Mouse (Mus musculus): Measurements from ENCODE around the gene Actr1a. TPM values are rescaled to one million over a fixed set of nuclear protein-coding genes. Genes with fewer than 3 reads are reported as not detected.

Actr1a gene
- polyA plus RNA-seq, 1 experiment from 2014 or later, result 164 TPM

- Histone ChIP-seq H3K4me3 (peak overlapping the region; percentile 76), H3K4me1 (peaks cover 48% of the 10 kb centered on the region), H3K36me3 (replicated peaks) (peaks cover 28% of the 10 kb centered on the region), H3K27ac (replicated peaks) (peak overlapping the region; percentile 89), H3K27me3 (replicated peaks; ENCODE audit: low read depth, poor library complexity, severe bottlenecking) (peaks cover 80% of the 10 kb centered on the region), H3K9me3 (no peaks in the 10 kb centered on the region)
- 32% methylated on average over 14 of the region's 14 CpGs for WGBS
- DNase-seq (ENCODE audit: low spot score), result no peak
Observed at GRCm38 (mm10) chr19:46327531-46328064, 68.0 kb downstream of the Actr1a start.

MicroRNA genes within 50 kb of the gene (microRNA counts, 519-probe panel; counts per million panel counts)
- microRNA mmu-miR-146b, result 188 counts per million, percentile 57 among the panel's probes with 10 or more counts

Small RNA genes lying within 50 kb of the gene (microRNA-seq; reads per million reads assigned to microRNA genes)
- gene Mir146b, result 1.5 reads per million

Other genes with a start within 250 kb of the Actr1a start
- gene Pitx3, start 247.4 kb downstream of the Actr1a start, polyA plus RNA-seq (2016; fragmentation: Nextera tagmentation; extraction: Ambion mirVana), result 0.36 and 0.71 TPM in 2 replicates
- gene Gbf1, start 243.2 kb downstream of the Actr1a start, polyA plus RNA-seq (2016; fragmentation: Nextera tagmentation; extraction: Ambion mirVana), result 42.8 and 46.7 TPM in 2 replicates
- 5.6 and 5.7 TPM in 2 replicates for gene Nfkb2, start 91.4 kb downstream of the Actr1a start, polyA plus RNA-seq (2016; fragmentation: Nextera tagmentation; extraction: Ambion mirVana)
- gene Psd, start 68.6 kb downstream of the Actr1a start, polyA plus RNA-seq (2016; fragmentation: Nextera tagmentation; extraction: Ambion mirVana), result 2.5 and 3.5 TPM in 2 replicates
- 17.1 and 17.2 TPM in 2 replicates for gene Fbxl15, start 67.6 kb downstream of the Actr1a start, polyA plus RNA-seq (2016; fragmentation: Nextera tagmentation; extraction: Ambion mirVana)
- 204 and 208 TPM in 2 replicates for gene Cuedc2, start 57.0 kb downstream of the Actr1a start, polyA plus RNA-seq (2016; fragmentation: Nextera tagmentation; extraction: Ambion mirVana)
- gene Mfsd13a, start 54.6 kb downstream of the Actr1a start, polyA plus RNA-seq (2016; fragmentation: Nextera tagmentation; extraction: Ambion mirVana), result 8.0 and 8.4 TPM in 2 replicates
- 1.0 and 1.1 TPM in 2 replicates for gene 2310034G01Rik, start 45.4 kb downstream of the Actr1a start, polyA plus RNA-seq (2016; fragmentation: Nextera tagmentation; extraction: Ambion mirVana)
- gene Sufu, start 1.1 kb upstream of the Actr1a start, polyA plus RNA-seq (2016; fragmentation: Nextera tagmentation; extraction: Ambion mirVana), result 50.5 and 53.4 TPM in 2 replicates
- 19.5 and 20.9 TPM in 2 replicates for gene Trim8, start 106.0 kb upstream of the Actr1a start, polyA plus RNA-seq (2016; fragmentation: Nextera tagmentation; extraction: Ambion mirVana)
- gene Arl3, start 177.4 kb upstream of the Actr1a start, polyA plus RNA-seq (2016; fragmentation: Nextera tagmentation; extraction: Ambion mirVana), result 196 and 200 TPM in 2 replicates
- 21.0 and 22.6 TPM in 2 replicates for gene Sfxn2, start 177.6 kb upstream of the Actr1a start, polyA plus RNA-seq (2016; fragmentation: Nextera tagmentation; extraction: Ambion mirVana)
- gene Wbp1l, start 203.3 kb upstream of the Actr1a start, polyA plus RNA-seq (2016; fragmentation: Nextera tagmentation; extraction: Ambion mirVana), result 50.8 and 57.3 TPM in 2 replicates

All from embryonic facial prominence, embryonic 10.5 days (tissue).